In genomic region chr7:25087256-25087912, GRCm38 (mm10) we compare ENCODE assay signal across 18 mouse cellular contexts. TPM values are rescaled to one million over a fixed set of nuclear protein-coding genes. Genes with fewer than 3 reads are reported as not detected.
A peak's percentile ranks its signal among the peaks of the same experiment; 100 is the strongest.
DNase-seq lines count a peak whose midpoint lies in the region; ATAC-seq and TF ChIP-seq lines count a peak whose summit lies in the region.
"Had no signal": no experiment of that assay in that cellular context is flagged by ENCODE, and none has a peak within 500 bp of the region (broad histone marks: within the 10 kb centered on the region; RNA-seq: fewer than 3 reads in every experiment).

No protein-coding gene starts in this region.

- peak; percentile 48; the same call in 1 of the 2 replicates for ATAC-seq in lung, embryonic 14.5 days (ENCODE audit: insufficient read depth)
- peak; percentile 23; the same call in 1 of the 2 replicates for ATAC-seq in embryonic facial prominence, embryonic 12.5 days (ENCODE audit: insufficient number of reproducible peaks, insufficient read depth, low FRiP score, low TSS enrichment)
- peak; percentile 39 for ATAC-seq in midbrain, embryonic 12.5 days (ENCODE audit: low FRiP score, low read depth)
- ATAC-seq in megakaryocyte progenitor cell, adult 5-6 weeks (replicated peaks; ENCODE audit: poor library complexity): no peak

- H3K27me3 ChIP-seq in lung, embryonic 14.5 days (ENCODE audit: insufficient read depth, low read length): no peaks in the 10 kb centered on the region
- H3K27me3 ChIP-seq in embryonic facial prominence, embryonic 12.5 days: no peaks in the 10 kb centered on the region
- H3K27me3 ChIP-seq in midbrain, embryonic 12.5 days: no peaks in the 10 kb centered on the region
- H3K27me3 ChIP-seq: neural tube, embryonic 13.5 days had no signal

- H3K9me3 ChIP-seq in lung, embryonic 14.5 days (ENCODE audit: low read depth, low read length): no peaks in the 10 kb centered on the region
- no peaks in the 10 kb centered on the region for H3K9me3 ChIP-seq in embryonic facial prominence, embryonic 12.5 days
- no peaks in the 10 kb centered on the region for H3K9me3 ChIP-seq in midbrain, embryonic 12.5 days
- H3K9me3 ChIP-seq: heart, embryonic 15.5 days; neural tube, embryonic 13.5 days had no signal

- no peak overlapping the region for H3K27ac ChIP-seq in lung, embryonic 14.5 days (ENCODE audit: low read depth)
- peak overlapping the region; percentile 30 for H3K27ac ChIP-seq in embryonic facial prominence, embryonic 12.5 days
- peak overlapping the region; percentile 11 for H3K27ac ChIP-seq in midbrain, embryonic 12.5 days (replicated peaks)
- H3K27ac ChIP-seq: heart, embryonic 15.5 days; liver, embryonic 14.5 days; macrophage; neural tube, embryonic 13.5 days; stomach, postnatal 0 days had no signal

- intact Hi-C loops in left cerebral cortex, postnatal 14 days (cut with DNase I): loop anchor here (10.0 kb wide), 1 partner anchor 227 kb away; the partner anchor contains the start of gene Megf8

- H3K9ac ChIP-seq in lung, embryonic 14.5 days: no peak overlapping the region
- H3K9ac ChIP-seq in embryonic facial prominence, embryonic 12.5 days: no peak overlapping the region
- no peak overlapping the region; the same call in 1 of the 2 replicates for H3K9ac ChIP-seq in midbrain, embryonic 12.5 days (replicated peaks)
- H3K9ac ChIP-seq: heart, embryonic 15.5 days; liver, embryonic 14.5 days; neural tube, embryonic 13.5 days had no signal

- H3K4me1 ChIP-seq in lung, embryonic 14.5 days (ENCODE audit: insufficient read depth): 0 out of 2 replicates have a peak, but pooled peaks cover 7% of the 10 kb centered on the region
- H3K4me1 ChIP-seq in embryonic facial prominence, embryonic 12.5 days: peaks cover 25% of the 10 kb centered on the region
- peaks cover 13% of the 10 kb centered on the region for H3K4me1 ChIP-seq in midbrain, embryonic 12.5 days

- 50% methylated on average over 10 of the region's 10 CpGs for WGBS in lung, embryonic 14.5 days
- WGBS in embryonic facial prominence, embryonic 12.5 days: 47% methylated on average over 10 of the region's 10 CpGs
- 58% methylated on average over 10 of the region's 10 CpGs for WGBS in midbrain, embryonic 12.5 days

- DNase-seq in adrenal gland, adult 2 months: peak; percentile 61
- no peak for DNase-seq in adrenal gland, adult 8-10 months
- no peak for DNase-seq in lung, embryonic 14.5 days
- DNase-seq in lung, postnatal 10 days: no peak
- DNase-seq in left cerebral cortex, postnatal 14 days (ENCODE audit: low spot score in 2 of 2): no peak
- DNase-seq: adrenal gland, postnatal 10 days; cerebellum, adult 2 months; gastrocnemius, postnatal 10 days; right cerebral cortex, postnatal 4 days had no signal

- no peak for TF ChIP-seq CTCF in lung, embryonic 14.5 days (IDR thresholded peaks at IDR 0.05; ENCODE audit: low read depth)

- H3K36me3 ChIP-seq in lung, embryonic 14.5 days (ENCODE audit: insufficient read depth): peaks cover 35% of the 10 kb centered on the region
- peaks cover 37% of the 10 kb centered on the region for H3K36me3 ChIP-seq in embryonic facial prominence, embryonic 12.5 days
- H3K36me3 ChIP-seq in midbrain, embryonic 12.5 days: peaks cover 40% of the 10 kb centered on the region

- H3K4me2 ChIP-seq in lung, embryonic 14.5 days: no peak overlapping the region
- no peak overlapping the region for H3K4me2 ChIP-seq in embryonic facial prominence, embryonic 12.5 days (replicated peaks)
- H3K4me2 ChIP-seq in midbrain, embryonic 12.5 days (replicated peaks): no peak overlapping the region
- H3K4me2 ChIP-seq: heart, embryonic 15.5 days; neural tube, embryonic 13.5 days had no signal

- H3K4me3 ChIP-seq in lung, embryonic 14.5 days (ENCODE audit: low read depth, low read length): no peak overlapping the region
- no peak overlapping the region for H3K4me3 ChIP-seq in embryonic facial prominence, embryonic 12.5 days
- no peak overlapping the region for H3K4me3 ChIP-seq in midbrain, embryonic 12.5 days
- H3K4me3 ChIP-seq: erythroblast, embryonic 14.5 days; heart, embryonic 15.5 days; neural tube, embryonic 13.5 days had no signal

RNA-seq across cellular contexts. Expression of gene Zfp574, which starts 15.0 kb away (rescaled TPM):
- total RNA-seq in adrenal gland, adult 2 months (2021): 10 to 100 TPM; 21.3 to 21.9 TPM
- 60.8 and 61.2 TPM in 2 replicates for polyA plus RNA-seq in adrenal gland, adult 2 months (2012; rRNA removed)
- total RNA-seq in adrenal gland, adult 8-10 months (2022): 10 to 100 TPM; 20.2 to 25.0 (median 22.1) TPM
- polyA plus RNA-seq in lung, embryonic 14.5 days (2014; fragmentation: Nextera tagmentation; extraction: Ambion mirVana): 29.9 and 30.7 TPM in 2 replicates
- 38.8 and 41.5 TPM in 2 replicates for polyA plus RNA-seq in embryonic facial prominence, embryonic 12.5 days (2016; fragmentation: Nextera tagmentation; extraction: Ambion mirVana)
- polyA plus RNA-seq in midbrain, embryonic 12.5 days (2016; fragmentation: Nextera tagmentation; extraction: Ambion mirVana): 42.2 and 42.8 TPM in 2 replicates
- 10 to 100 TPM; 28.1 to 30.0 TPM for total RNA-seq in left cerebral cortex, postnatal 14 days (2021)
- total RNA-seq in megakaryocyte progenitor cell, adult 5-6 weeks (2015): 6.2 and 7.6 TPM in 2 replicates
- total RNA-seq in megakaryocyte progenitor cell, adult 5-6 weeks (2017): 4.5 and 4.8 TPM in 2 replicates

RNA-seq across cellular contexts. Expression of gene Grik5, which starts 15.2 kb away (rescaled TPM):
- 10 to 100 TPM; 14.5 to 18.5 TPM for total RNA-seq in adrenal gland, adult 2 months (2021)
- polyA plus RNA-seq in adrenal gland, adult 2 months (2012; rRNA removed): 54.9 and 71.3 TPM in 2 replicates
- total RNA-seq in adrenal gland, adult 8-10 months (2022): 10 to 100 TPM; 13.8 to 43.0 (median 24.7) TPM
- 6.7 and 6.8 TPM in 2 replicates for polyA plus RNA-seq in lung, embryonic 14.5 days (2014; fragmentation: Nextera tagmentation; extraction: Ambion mirVana)
- 12.4 and 13.1 TPM in 2 replicates for polyA plus RNA-seq in embryonic facial prominence, embryonic 12.5 days (2016; fragmentation: Nextera tagmentation; extraction: Ambion mirVana)
- polyA plus RNA-seq in midbrain, embryonic 12.5 days (2016; fragmentation: Nextera tagmentation; extraction: Ambion mirVana): 14.9 and 18.1 TPM in 2 replicates
- total RNA-seq in left cerebral cortex, postnatal 14 days (2021): 100 to 1,000 TPM; 264 to 270 TPM
- total RNA-seq in megakaryocyte progenitor cell, adult 5-6 weeks (2015): 3.1 and 5.6 TPM in 2 replicates
- 3.4 and 3.9 TPM in 2 replicates for total RNA-seq in megakaryocyte progenitor cell, adult 5-6 weeks (2017)

Comparison
In these comparisons a context has a peak if more than half of its experiments do, and no peak if none do; other contexts are left out.
1. RNA of gene Grik5, which starts 15.2 kb away (total RNA-seq): 264 to 270 TPM in left cerebral cortex, postnatal 14 days; 13.8 to 43.0 TPM in adrenal gland, adult 8-10 months, 14.5 to 18.5 TPM in adrenal gland, adult 2 months and 3.1 to 5.6 TPM in megakaryocyte progenitor cell, adult 5-6 weeks; every median in the first group is over 4 times any median in the second.